Mouse (Mus musculus): ENCODE measurements around the gene Flywch2. TPM values are rescaled to one million over a fixed set of nuclear protein-coding genes. Genes with fewer than 3 reads are reported as not detected.

The Flywch2 gene
- polyA plus RNA-seq, 1 experiment from 2014 or later = 37.2 TPM

GRCm38 (mm10) chr17:23807918-23808317 lies 22.0 kb upstream of the Flywch2 start:
- H3K4me1 ChIP-seq = peaks cover 29% of the 10 kb centered on the region
- peaks cover 58% of the 10 kb centered on the region for H3K36me3 ChIP-seq
- H3K9ac ChIP-seq (replicated peaks) = no peak overlapping the region
- H3K4me2 ChIP-seq (replicated peaks) = no peak overlapping the region
- no peak overlapping the region for H3K4me3 ChIP-seq
- WGBS = 98% methylated on average over 3 of the region's 3 CpGs
- no peak for ATAC-seq (ENCODE audit: low FRiP score, low read depth)
- no peaks in the 10 kb centered on the region for H3K9me3 ChIP-seq
- H3K27ac ChIP-seq (replicated peaks) = no peak overlapping the region
- no peaks in the 10 kb centered on the region for H3K27me3 ChIP-seq

GRCm38 (mm10) chr17:23806867-23807266 lies 21.0 kb upstream of the Flywch2 start:
- 85% methylated on average over 25 of the region's 25 CpGs for WGBS
- Histone ChIP-seq H3K4me2 (replicated peaks) (no peak overlapping the region), H3K27ac (replicated peaks) (no peak overlapping the region), H3K27me3 (no peaks in the 10 kb centered on the region), H3K4me3 (no peak overlapping the region), H3K4me1 (peaks cover 33% of the 10 kb centered on the region), H3K9me3 (no peaks in the 10 kb centered on the region), H3K9ac (replicated peaks) (no peak overlapping the region), H3K36me3 (peaks cover 49% of the 10 kb centered on the region)
- no peak for ATAC-seq (ENCODE audit: low FRiP score, low read depth)

- H3K27ac ChIP-seq (replicated peaks) = no peak overlapping the region
These were observed 18.7 kb upstream of the Flywch2 start for GRCm38 (mm10) chr17:23804426-23805085.

GRCm38 (mm10) chr17:23803366-23804041 lies 17.6 kb upstream of the Flywch2 start:
- H3K9me3 ChIP-seq = no peaks in the 10 kb centered on the region
- peak overlapping the region; percentile 95 for H3K4me3 ChIP-seq
- peak; percentile 74 for ATAC-seq (ENCODE audit: low FRiP score, low read depth)
- H3K4me2 ChIP-seq (replicated peaks) = peak overlapping the region; percentile 92
- peaks cover 15% of the 10 kb centered on the region for H3K36me3 ChIP-seq
- H3K27me3 ChIP-seq = no peaks in the 10 kb centered on the region
- H3K9ac ChIP-seq (replicated peaks) = peak overlapping the region; percentile 93
- peak overlapping the region; percentile 98 for H3K27ac ChIP-seq (replicated peaks)
- peaks cover 33% of the 10 kb centered on the region for H3K4me1 ChIP-seq
- under 1% methylated on average over 59 of the region's 83 CpGs for WGBS

More at GRCm38 (mm10) chr17:23804426-23805085, 18.7 kb upstream of the Flywch2 start:
- peak overlapping the region; percentile 93 for H3K9ac ChIP-seq (replicated peaks)
- no peak for ATAC-seq (ENCODE audit: low FRiP score, low read depth)
- H3K27me3 ChIP-seq = no peaks in the 10 kb centered on the region
- no peaks in the 10 kb centered on the region for H3K9me3 ChIP-seq
- peak overlapping the region; percentile 92 for H3K4me2 ChIP-seq (replicated peaks)
- H3K4me1 ChIP-seq = peaks cover 33% of the 10 kb centered on the region
- peaks cover 26% of the 10 kb centered on the region for H3K36me3 ChIP-seq
- 9% methylated on average over 8 of the region's 8 CpGs for WGBS
- peak overlapping the region; percentile 95 for H3K4me3 ChIP-seq

GRCm38 (mm10) chr17:23802746-23803365 lies 17.0 kb upstream of the Flywch2 start:
- WGBS = 1% methylated on average over 60 of the region's 60 CpGs
- H3K4me2 ChIP-seq (replicated peaks) = peak overlapping the region; percentile 92
- peaks cover 33% of the 10 kb centered on the region for H3K4me1 ChIP-seq
- no peaks in the 10 kb centered on the region for H3K27me3 ChIP-seq
- peak overlapping the region; percentile 95 for H3K4me3 ChIP-seq
- H3K9ac ChIP-seq (replicated peaks) = peak overlapping the region; percentile 93
- H3K36me3 ChIP-seq = peaks cover 9% of the 10 kb centered on the region
- peak; percentile 99 for ATAC-seq (ENCODE audit: low FRiP score, low read depth)
- H3K27ac ChIP-seq (replicated peaks) = peak overlapping the region; percentile 98
- H3K9me3 ChIP-seq = no peaks in the 10 kb centered on the region

GRCm38 (mm10) chr17:23801627-23802026 lies 15.7 kb upstream of the Flywch2 start:
- no peak for ATAC-seq (ENCODE audit: low FRiP score, low read depth)
- peaks cover 28% of the 10 kb centered on the region for H3K4me1 ChIP-seq
- H3K4me3 ChIP-seq = no peak overlapping the region
- H3K9ac ChIP-seq (replicated peaks) = no peak overlapping the region
- no peaks in the 10 kb centered on the region for H3K9me3 ChIP-seq
- 97% methylated on average over 10 of the region's 10 CpGs for WGBS
- no peak overlapping the region for H3K4me2 ChIP-seq (replicated peaks)
- no peaks in the 10 kb centered on the region for H3K27me3 ChIP-seq
- no peak overlapping the region for H3K27ac ChIP-seq (replicated peaks)
- H3K36me3 ChIP-seq = 0 out of 2 replicates have a peak, but pooled peaks cover under 1% of the 10 kb centered on the region

- ATAC-seq (ENCODE audit: low FRiP score, low read depth) = no peak
- H3K4me3 ChIP-seq = no peak overlapping the region
- H3K4me1 ChIP-seq = 0 out of 2 replicates have a peak, but pooled peaks cover 1% of the 10 kb centered on the region
- H3K36me3 ChIP-seq = no peaks in the 10 kb centered on the region
- no peaks in the 10 kb centered on the region for H3K9me3 ChIP-seq
- no peak overlapping the region for H3K27ac ChIP-seq (replicated peaks)
- 69% methylated on average over 7 of the region's 7 CpGs for WGBS
- no peaks in the 10 kb centered on the region for H3K27me3 ChIP-seq
- H3K4me2 ChIP-seq (replicated peaks) = no peak overlapping the region
- H3K9ac ChIP-seq (replicated peaks) = no peak overlapping the region
These were observed 11.4 kb upstream of the Flywch2 start for GRCm38 (mm10) chr17:23797316-23797715.

- Histone ChIP-seq H3K36me3 (no peaks in the 10 kb centered on the region), H3K27me3 (no peaks in the 10 kb centered on the region), H3K9me3 (no peaks in the 10 kb centered on the region), H3K4me2 (replicated peaks) (no peak overlapping the region), H3K4me3 (no peak overlapping the region), H3K4me1 (peaks cover 8% of the 10 kb centered on the region), H3K27ac (replicated peaks) (no peak overlapping the region), H3K9ac (replicated peaks) (no peak overlapping the region)
- ATAC-seq (ENCODE audit: low FRiP score, low read depth) = no peak
- WGBS = 89% methylated on average over 8 of the region's 8 CpGs
These were observed 9.4 kb upstream of the Flywch2 start for GRCm38 (mm10) chr17:23795323-23795722.

GRCm38 (mm10) chr17:23791079-23791357 lies 5.1 kb upstream of the Flywch2 start:
- peak; percentile 8; the same call in 1 of the 2 replicates for ATAC-seq (ENCODE audit: low FRiP score, low read depth)
- H3K27ac ChIP-seq (replicated peaks) = peak overlapping the region; percentile 95

GRCm38 (mm10) chr17:23790269-23791078 lies 4.6 kb upstream of the Flywch2 start, which contains the start of gene Srrm2:
Gene Srrm2, plus strand, starts transcription at chr17:23790532.
- Histone ChIP-seq H3K27ac (replicated peaks) (peak within 1 kb of the TSS; percentile 95), H3K9ac (replicated peaks) (peak within 1 kb of the TSS; percentile 68), H3K4me3 (peak within 1 kb of the TSS; percentile 40), H3K4me2 (replicated peaks) (peak within 1 kb of the TSS; percentile 58), H3K36me3 (no peaks in the 10 kb centered on the region), H3K27me3 (no peaks in the 10 kb centered on the region), H3K9me3 (no peaks in the 10 kb centered on the region), H3K4me1 (peaks cover 25% of the 10 kb centered on the region)
- 1% methylated on average over 29 of the region's 29 CpGs for WGBS
- peak; percentile 74 for ATAC-seq (ENCODE audit: low FRiP score, low read depth)

More at GRCm38 (mm10) chr17:23791079-23791357, 5.1 kb upstream of the Flywch2 start:
- WGBS = 57% methylated on average over 2 of the region's 2 CpGs
- Histone ChIP-seq H3K4me2 (replicated peaks) (peak overlapping the region; percentile 58), H3K9me3 (no peaks in the 10 kb centered on the region), H3K4me1 (peaks cover 23% of the 10 kb centered on the region), H3K4me3 (peak overlapping the region; percentile 40), H3K27me3 (no peaks in the 10 kb centered on the region), H3K9ac (replicated peaks) (peak overlapping the region; percentile 68; the same call in 1 of the 2 replicates), H3K36me3 (no peaks in the 10 kb centered on the region)

GRCm38 (mm10) chr17:23789749-23790268 lies 3.9 kb upstream of the Flywch2 start:
- ATAC-seq (ENCODE audit: low FRiP score, low read depth) = no peak
- peaks cover 25% of the 10 kb centered on the region for H3K4me1 ChIP-seq
- H3K27me3 ChIP-seq = no peaks in the 10 kb centered on the region
- H3K27ac ChIP-seq (replicated peaks) = peak overlapping the region; percentile 95
- H3K9me3 ChIP-seq = no peaks in the 10 kb centered on the region
- 11% methylated on average over 8 of the region's 8 CpGs for WGBS
- H3K4me3 ChIP-seq = peak overlapping the region; percentile 40
- H3K36me3 ChIP-seq = no peaks in the 10 kb centered on the region
- peak overlapping the region; percentile 68 for H3K9ac ChIP-seq (replicated peaks)
- H3K4me2 ChIP-seq (replicated peaks) = peak overlapping the region; percentile 58

Measured in midbrain, embryonic 12.5 days (tissue).